Mouse (Mus musculus): ENCODE data around the gene Hdac9.

GRCm38 (mm10) chr12:34394342-34394741, 522.6 kb downstream of the Hdac9 start:
- TF ChIP-seq CTCF (conservative IDR thresholded peaks at IDR 0.05; ENCODE audit: insufficient read depth, insufficient read length, low read depth, low read length) (no peak), POLR2A (IDR thresholded peaks at IDR 0.05; ENCODE audit: low read depth, low read length) (no peak)
